Mouse (Mus musculus): ENCODE results near the gene Rnf24.
A peak's percentile ranks its signal among the peaks of the same experiment; 100 is the strongest.

Gene Rnf24

GRCm38 (mm10) chr2:131352747-131353563 is at the start of gene Rnf24:
Gene Rnf24 (minus strand): TSS chr2:131352892.
- DNase-seq (ENCODE audit: low spot score), result peak; percentile 99

- no peak for DNase-seq (ENCODE audit: low spot score)
Measured at GRCm38 (mm10) chr2:131401794-131402495, 49.3 kb upstream of the Rnf24 start.

- DNase-seq (ENCODE audit: low spot score), result no peak
Measured at GRCm38 (mm10) chr2:131400846-131401245, 48.2 kb upstream of the Rnf24 start.

- DNase-seq (ENCODE audit: low spot score), result no peak
Measured at GRCm38 (mm10) chr2:131397323-131397848, 44.7 kb upstream of the Rnf24 start.

GRCm38 (mm10) chr2:131386350-131386962 is 33.8 kb upstream of the Rnf24 start:
- DNase-seq (ENCODE audit: low spot score), result no peak

GRCm38 (mm10) chr2:131385176-131385575 is 32.5 kb upstream of the Rnf24 start:
- peak; percentile 11 for DNase-seq (ENCODE audit: low spot score)

GRCm38 (mm10) chr2:131379541-131379940 is 26.8 kb upstream of the Rnf24 start:
- DNase-seq (ENCODE audit: low spot score), result no peak

GRCm38 (mm10) chr2:131378872-131379271 is 26.2 kb upstream of the Rnf24 start:
- no peak for DNase-seq (ENCODE audit: low spot score)

GRCm38 (mm10) chr2:131377055-131377454 is 24.4 kb upstream of the Rnf24 start:
- DNase-seq (ENCODE audit: low spot score), result peak; percentile 11

GRCm38 (mm10) chr2:131373656-131374055 is 21.0 kb upstream of the Rnf24 start:
- no peak for DNase-seq (ENCODE audit: low spot score)

- DNase-seq (ENCODE audit: low spot score), result no peak
Measured at GRCm38 (mm10) chr2:131372276-131372877, 19.7 kb upstream of the Rnf24 start.

- DNase-seq (ENCODE audit: low spot score), result no peak
Measured at GRCm38 (mm10) chr2:131371811-131372210, 19.1 kb upstream of the Rnf24 start.

- DNase-seq (ENCODE audit: low spot score), result no peak
Measured at GRCm38 (mm10) chr2:131370828-131371227, 18.1 kb upstream of the Rnf24 start.

- DNase-seq (ENCODE audit: low spot score), result no peak
Measured at GRCm38 (mm10) chr2:131364689-131365088, 12.0 kb upstream of the Rnf24 start.

- DNase-seq (ENCODE audit: low spot score), result no peak
Measured at GRCm38 (mm10) chr2:131358481-131358880, 5.8 kb upstream of the Rnf24 start.

- DNase-seq (ENCODE audit: low spot score), result no peak
Measured at GRCm38 (mm10) chr2:131354049-131354448, 1.4 kb upstream of the Rnf24 start.

- DNase-seq (ENCODE audit: low spot score), result no peak
Measured at GRCm38 (mm10) chr2:131353564-131353915, 848 bp upstream of the Rnf24 start.

GRCm38 (mm10) chr2:131351968-131352746 is 535 bp downstream of the Rnf24 start:
- DNase-seq (ENCODE audit: low spot score), result no peak

- no peak for DNase-seq (ENCODE audit: low spot score)
Measured at GRCm38 (mm10) chr2:131351471-131351870, 1.2 kb downstream of the Rnf24 start.

- DNase-seq (ENCODE audit: low spot score), result no peak
Measured at GRCm38 (mm10) chr2:131350301-131350700, 2.4 kb downstream of the Rnf24 start.

- DNase-seq (ENCODE audit: low spot score), result no peak
Measured at GRCm38 (mm10) chr2:131345556-131345955, 7.1 kb downstream of the Rnf24 start.

Measured in layer of hippocampus, adult 11-12 months (tissue).